Mouse (Mus musculus): ENCODE results near the gene Mertk. TPM values are rescaled to one million over a fixed set of nuclear protein-coding genes. Genes with fewer than 3 reads are reported as not detected.

The Mertk gene
- polyA plus RNA-seq, 1 experiment = 6.1 TPM

GRCm38 (mm10) chr2:128832611-128833010, 133.9 kb downstream of the Mertk start:
- 93% methylated on average over 3 of the region's 3 CpGs for WGBS
- Histone ChIP-seq H3K27ac (ENCODE audit: insufficient read depth, low read length) (no peak overlapping the region), H3K4me3 (replicated peaks; ENCODE audit: insufficient read depth, low read depth, low read length) (no peak overlapping the region), H3K4me1 (ENCODE audit: control insufficient read depth, insufficient read depth, low read length) (no peaks in the 10 kb centered on the region), H3K27me3 (ENCODE audit: control insufficient read depth, insufficient read depth, low read length) (no peaks in the 10 kb centered on the region)
- TF ChIP-seq POLR2A (IDR thresholded peaks at IDR 0.05; ENCODE audit: borderline replicate concordance, insufficient read depth, low read length) = no peak
- no peak for TF ChIP-seq CTCF (IDR thresholded peaks at IDR 0.05; ENCODE audit: borderline replicate concordance, insufficient read depth, low read depth, low read length)
- DNase-seq = no peak

GRCm38 (mm10) chr2:128833035-128833434, 134.3 kb downstream of the Mertk start:
- no peak for DNase-seq
- Histone ChIP-seq H3K27me3 (ENCODE audit: control insufficient read depth, insufficient read depth, low read length) (no peaks in the 10 kb centered on the region), H3K27ac (ENCODE audit: insufficient read depth, low read length) (no peak overlapping the region), H3K4me1 (ENCODE audit: control insufficient read depth, insufficient read depth, low read length) (no peaks in the 10 kb centered on the region), H3K4me3 (replicated peaks; ENCODE audit: insufficient read depth, low read depth, low read length) (no peak overlapping the region)
- TF ChIP-seq POLR2A (IDR thresholded peaks at IDR 0.05; ENCODE audit: borderline replicate concordance, insufficient read depth, low read length) = no peak
- TF ChIP-seq CTCF (IDR thresholded peaks at IDR 0.05; ENCODE audit: borderline replicate concordance, insufficient read depth, low read depth, low read length) = no peak
- WGBS = 90% methylated on average over 2 of the region's 2 CpGs

- H3K27me3 ChIP-seq (ENCODE audit: control insufficient read depth, insufficient read depth, low read length) = no peaks in the 10 kb centered on the region
- DNase-seq = no peak
- no peak overlapping the region for H3K4me3 ChIP-seq (replicated peaks; ENCODE audit: insufficient read depth, low read depth, low read length)
- H3K27ac ChIP-seq (ENCODE audit: insufficient read depth, low read length) = no peak overlapping the region
- TF ChIP-seq POLR2A (IDR thresholded peaks at IDR 0.05; ENCODE audit: borderline replicate concordance, insufficient read depth, low read length) (no peak), CTCF (IDR thresholded peaks at IDR 0.05; ENCODE audit: borderline replicate concordance, insufficient read depth, low read depth, low read length) (no peak)
- WGBS = 98% methylated on average over 2 of the region's 2 CpGs
- H3K4me1 ChIP-seq (ENCODE audit: control insufficient read depth, insufficient read depth, low read length) = no peaks in the 10 kb centered on the region
These were observed 134.7 kb downstream of the Mertk start for GRCm38 (mm10) chr2:128833435-128833834.

GRCm38 (mm10) chr2:128837531-128837930, 138.8 kb downstream of the Mertk start:
- no peak overlapping the region for H3K4me3 ChIP-seq (replicated peaks; ENCODE audit: insufficient read depth, low read depth, low read length)
- DNase-seq = no peak
- no peaks in the 10 kb centered on the region for H3K27me3 ChIP-seq (ENCODE audit: control insufficient read depth, insufficient read depth, low read length)
- WGBS = 95% methylated on average over 8 of the region's 8 CpGs
- no peaks in the 10 kb centered on the region for H3K4me1 ChIP-seq (ENCODE audit: control insufficient read depth, insufficient read depth, low read length)
- TF ChIP-seq CTCF (IDR thresholded peaks at IDR 0.05; ENCODE audit: borderline replicate concordance, insufficient read depth, low read depth, low read length) = no peak
- no peak for TF ChIP-seq POLR2A (IDR thresholded peaks at IDR 0.05; ENCODE audit: borderline replicate concordance, insufficient read depth, low read length)
- H3K27ac ChIP-seq (ENCODE audit: insufficient read depth, low read length) = no peak overlapping the region

- Histone ChIP-seq H3K4me1 (ENCODE audit: control insufficient read depth, insufficient read depth, low read length) (no peaks in the 10 kb centered on the region), H3K27ac (ENCODE audit: insufficient read depth, low read length) (no peak overlapping the region), H3K27me3 (ENCODE audit: control insufficient read depth, insufficient read depth, low read length) (no peaks in the 10 kb centered on the region), H3K4me3 (replicated peaks; ENCODE audit: insufficient read depth, low read depth, low read length) (no peak overlapping the region)
- no peak for TF ChIP-seq POLR2A (IDR thresholded peaks at IDR 0.05; ENCODE audit: borderline replicate concordance, insufficient read depth, low read length)
- TF ChIP-seq CTCF (IDR thresholded peaks at IDR 0.05; ENCODE audit: borderline replicate concordance, insufficient read depth, low read depth, low read length) = no peak
- no peak for DNase-seq
- WGBS = 93% methylated on average over 3 of the region's 3 CpGs
These were observed 139.9 kb downstream of the Mertk start for GRCm38 (mm10) chr2:128838611-128839010.

- 95% methylated on average over 2 of the region's 2 CpGs for WGBS
- Histone ChIP-seq H3K27me3 (ENCODE audit: control insufficient read depth, insufficient read depth, low read length) (no peaks in the 10 kb centered on the region), H3K4me1 (ENCODE audit: control insufficient read depth, insufficient read depth, low read length) (no peaks in the 10 kb centered on the region), H3K27ac (ENCODE audit: insufficient read depth, low read length) (no peak overlapping the region), H3K4me3 (replicated peaks; ENCODE audit: insufficient read depth, low read depth, low read length) (no peak overlapping the region)
- no peak for TF ChIP-seq POLR2A (IDR thresholded peaks at IDR 0.05; ENCODE audit: borderline replicate concordance, insufficient read depth, low read length)
- no peak for TF ChIP-seq CTCF (IDR thresholded peaks at IDR 0.05; ENCODE audit: borderline replicate concordance, insufficient read depth, low read depth, low read length)
- no peak for DNase-seq
These were observed 140.7 kb downstream of the Mertk start for GRCm38 (mm10) chr2:128839501-128839900.

GRCm38 (mm10) chr2:128842437-128842836, 143.7 kb downstream of the Mertk start:
- 92% methylated on average over 8 of the region's 8 CpGs for WGBS
- H3K27ac ChIP-seq (ENCODE audit: insufficient read depth, low read length) = no peak overlapping the region
- H3K4me1 ChIP-seq (ENCODE audit: control insufficient read depth, insufficient read depth, low read length) = no peaks in the 10 kb centered on the region
- DNase-seq = no peak
- TF ChIP-seq CTCF (IDR thresholded peaks at IDR 0.05; ENCODE audit: borderline replicate concordance, insufficient read depth, low read depth, low read length) (no peak), POLR2A (IDR thresholded peaks at IDR 0.05; ENCODE audit: borderline replicate concordance, insufficient read depth, low read length) (no peak)
- H3K27me3 ChIP-seq (ENCODE audit: control insufficient read depth, insufficient read depth, low read length) = no peaks in the 10 kb centered on the region
- H3K4me3 ChIP-seq (replicated peaks; ENCODE audit: insufficient read depth, low read depth, low read length) = no peak overlapping the region

- TF ChIP-seq CTCF (IDR thresholded peaks at IDR 0.05; ENCODE audit: borderline replicate concordance, insufficient read depth, low read depth, low read length) (no peak), POLR2A (IDR thresholded peaks at IDR 0.05; ENCODE audit: borderline replicate concordance, insufficient read depth, low read length) (no peak)
- no peak for DNase-seq
- H3K4me3 ChIP-seq (replicated peaks; ENCODE audit: insufficient read depth, low read depth, low read length) = no peak overlapping the region
- 80% methylated on average over 2 of the region's 2 CpGs for WGBS
- H3K4me1 ChIP-seq (ENCODE audit: control insufficient read depth, insufficient read depth, low read length) = no peaks in the 10 kb centered on the region
- H3K27me3 ChIP-seq (ENCODE audit: control insufficient read depth, insufficient read depth, low read length) = no peaks in the 10 kb centered on the region
- H3K27ac ChIP-seq (ENCODE audit: insufficient read depth, low read length) = no peak overlapping the region
These were observed 151.3 kb downstream of the Mertk start for GRCm38 (mm10) chr2:128850036-128850435.

Other genes starting within 250 kb of the Mertk start
- gene Spdye4c, start 107.7 kb upstream of the Mertk start, polyA plus RNA-seq (2012; rRNA removed) = not detected in 2 replicates
- gene Anapc1, start 11.6 kb upstream of the Mertk start, polyA plus RNA-seq (2012; rRNA removed) = 49.7 and 53.3 TPM in 2 replicates
- gene Tmem87b, start 119.2 kb downstream of the Mertk start, polyA plus RNA-seq (2012; rRNA removed) = 28.0 and 28.7 TPM in 2 replicates
- 3.4 and 3.6 TPM in 2 replicates for gene Fbln7, start 164.0 kb downstream of the Mertk start, polyA plus RNA-seq (2012; rRNA removed)
- gene Zc3h8, start 245.1 kb downstream of the Mertk start, polyA plus RNA-seq (2012; rRNA removed) = 6.5 and 7.3 TPM in 2 replicates